Mouse (Mus musculus) kidney, postnatal 25 days (tissue): ENCODE measurements around the gene Ifit2.

Experiments used
- DNase-seq, 2 experiments: peaks; one replicate each; pipeline ENCODE4 v3.0.0; 2021; ENCODE audit warnings: mixed read lengths in 2 of 2

Gene Ifit2

GRCm38 (mm10) chr19:34550534-34551223 lies at the start of gene Ifit2:
Ifit2 (plus strand) TSS chr19:34550694.
- DNase-seq: peak; percentile 83 to 86

- peak; percentile 79 to 84 for DNase-seq
Measured at GRCm38 (mm10) chr19:34500763-34501162, 49.7 kb upstream of the Ifit2 start.

- no peak for DNase-seq
Measured at GRCm38 (mm10) chr19:34505161-34505721, 45.3 kb upstream of the Ifit2 start.

- DNase-seq: no peak
Measured at GRCm38 (mm10) chr19:34510717-34511116, 39.8 kb upstream of the Ifit2 start.

- DNase-seq: no peak
Measured at GRCm38 (mm10) chr19:34511528-34511927, 39.0 kb upstream of the Ifit2 start.

GRCm38 (mm10) chr19:34515681-34516080 lies 34.8 kb upstream of the Ifit2 start:
- no peak for DNase-seq

DNA sequence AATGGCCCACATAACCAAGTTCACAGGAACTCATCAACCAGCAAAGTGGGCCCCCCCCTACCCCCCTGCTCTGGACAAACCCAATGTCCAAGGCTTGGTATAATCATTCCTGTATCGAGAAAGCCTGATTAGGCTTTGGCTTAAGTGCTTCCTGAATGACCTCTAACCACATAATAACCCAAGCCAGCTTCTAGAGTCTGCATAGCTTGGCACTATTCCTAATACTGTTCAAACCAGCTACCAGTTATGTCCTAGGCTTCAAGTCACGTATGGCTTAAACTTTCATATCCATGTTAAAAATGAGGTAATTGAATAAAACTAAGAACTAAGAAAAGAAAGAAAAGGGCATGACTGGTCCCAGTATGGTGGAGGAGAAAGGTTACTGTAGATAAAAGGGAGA lies 34.1 kb upstream of the Ifit2 start:
- DNase-seq: no peak

GRCm38 (mm10) chr19:34517197-34517596 lies 33.3 kb upstream of the Ifit2 start:
- DNase-seq: peak in 1 of 2 experiments; percentile 51

DNA sequence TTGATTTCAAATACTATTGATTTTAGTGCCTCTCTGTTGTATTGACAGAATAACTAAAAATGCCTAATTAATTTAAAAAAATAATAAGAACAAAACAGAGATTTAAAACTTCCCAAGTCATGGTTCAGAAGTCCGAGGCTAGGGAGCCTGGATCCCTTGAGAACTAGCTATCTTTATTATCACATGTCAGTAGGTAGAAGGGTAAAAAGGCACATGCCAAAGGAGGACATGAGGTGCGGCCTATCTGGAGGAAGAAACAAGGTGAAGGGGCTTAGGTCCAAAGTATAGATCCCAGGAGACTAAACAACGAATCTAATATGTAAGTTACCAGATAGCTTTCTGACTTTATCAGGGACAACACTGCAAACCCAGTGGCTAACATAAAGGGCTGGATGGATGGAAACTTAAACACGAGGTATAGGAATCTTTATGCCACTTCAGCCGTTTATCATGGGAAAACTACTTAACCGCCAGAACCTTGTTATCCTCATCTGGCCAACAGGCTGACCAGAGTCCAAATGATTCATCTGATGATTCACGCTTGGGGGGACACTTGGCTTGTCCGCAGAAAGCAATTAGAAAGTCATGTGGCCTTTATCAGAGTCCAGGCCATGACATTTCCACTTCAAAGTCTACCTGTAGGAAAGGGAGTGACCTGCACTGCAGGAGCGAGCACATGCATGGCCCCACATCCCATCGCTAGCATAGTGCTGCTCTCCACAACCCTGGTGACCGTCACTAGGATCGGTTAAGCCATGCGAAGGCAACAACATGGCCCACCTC lies 32.5 kb upstream of the Ifit2 start:
- peak; percentile 65 to 79 for DNase-seq

- peak; percentile 31 to 53 for DNase-seq
Measured at GRCm38 (mm10) chr19:34518786-34519185, 31.7 kb upstream of the Ifit2 start.

GRCm38 (mm10) chr19:34519646-34520045 lies 30.8 kb upstream of the Ifit2 start:
- no peak for DNase-seq

GRCm38 (mm10) chr19:34520051-34520450 lies 30.4 kb upstream of the Ifit2 start:
- DNase-seq: peak in 1 of 2 experiments; percentile 27

- no peak for DNase-seq
Measured at GRCm38 (mm10) chr19:34521361-34521760, 29.1 kb upstream of the Ifit2 start.

GRCm38 (mm10) chr19:34521978-34522377 lies 28.5 kb upstream of the Ifit2 start:
- no peak for DNase-seq

GRCm38 (mm10) chr19:34523106-34523725 lies 27.3 kb upstream of the Ifit2 start:
- DNase-seq: peak; percentile 39 to 67

- DNase-seq: no peak
Measured at GRCm38 (mm10) chr19:34524646-34525045, 25.8 kb upstream of the Ifit2 start.

DNA sequence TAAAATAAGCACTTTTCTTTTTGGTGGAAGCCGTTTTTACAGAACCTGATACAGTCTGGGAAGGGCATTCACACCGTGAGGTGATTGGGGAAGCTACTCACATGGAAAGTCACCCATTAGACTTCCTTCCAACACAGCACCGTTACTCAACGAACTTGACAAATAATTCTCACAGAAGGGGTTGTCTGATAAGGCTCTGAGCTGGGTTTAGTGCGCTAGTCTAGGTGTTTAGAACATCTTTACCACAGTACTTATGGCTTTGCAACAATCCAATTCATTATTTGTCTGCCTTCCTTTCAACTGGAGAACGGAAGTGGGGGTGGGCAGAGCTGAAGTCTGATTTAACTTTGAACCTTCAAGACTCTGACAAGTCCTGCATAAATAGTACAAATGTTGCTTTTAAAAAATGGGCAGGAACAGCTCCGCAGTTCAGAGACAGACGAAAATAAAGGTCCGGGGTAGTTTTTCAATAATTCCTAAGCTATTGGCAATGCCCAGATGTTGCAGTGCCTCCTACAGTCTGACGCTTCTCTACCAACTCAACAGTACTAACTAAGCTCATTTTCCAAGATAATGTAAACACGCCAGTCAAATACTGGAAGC lies 24.1 kb upstream of the Ifit2 start:
- DNase-seq: peak in 1 of 2 experiments; percentile 64

- DNase-seq: peak; percentile 97 to 99
Measured at GRCm38 (mm10) chr19:34526941-34527682, 23.4 kb upstream of the Ifit2 start, which contains the start of gene Lipa. Lipa (minus strand) TSS chr19:34527474.

DNA sequence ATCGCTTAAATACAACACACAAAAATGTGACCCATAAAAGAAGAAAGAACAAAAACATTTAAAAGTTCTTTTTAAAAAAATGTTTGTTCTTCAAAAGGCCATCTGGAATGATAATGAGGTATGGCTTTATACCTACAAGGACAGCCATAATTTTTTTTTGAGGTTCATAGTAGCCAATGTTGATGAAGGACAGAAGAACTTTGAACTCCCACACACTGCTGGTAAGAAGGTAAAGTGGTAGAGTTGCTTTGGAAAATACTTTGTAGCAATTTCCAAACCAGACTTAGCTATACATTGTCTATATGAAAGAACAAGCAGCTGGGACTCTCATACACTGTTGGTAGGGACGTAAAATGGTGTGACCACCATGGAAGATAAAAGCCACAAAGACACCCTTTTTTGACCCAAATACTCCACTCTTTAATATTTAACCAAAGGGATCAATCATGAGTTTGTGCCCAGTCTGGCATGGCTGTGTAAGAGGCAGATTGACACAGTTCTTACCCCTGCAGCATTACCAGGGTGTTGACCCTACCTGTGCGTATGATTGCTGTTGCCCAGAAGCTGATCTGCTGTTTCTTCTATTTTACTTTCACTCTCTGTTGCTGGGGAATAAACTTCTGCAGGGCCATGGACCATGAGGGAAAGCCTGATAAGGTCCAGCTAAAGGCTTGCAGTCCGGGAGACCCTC lies 18.3 kb upstream of the Ifit2 start:
- no peak for DNase-seq

DNA sequence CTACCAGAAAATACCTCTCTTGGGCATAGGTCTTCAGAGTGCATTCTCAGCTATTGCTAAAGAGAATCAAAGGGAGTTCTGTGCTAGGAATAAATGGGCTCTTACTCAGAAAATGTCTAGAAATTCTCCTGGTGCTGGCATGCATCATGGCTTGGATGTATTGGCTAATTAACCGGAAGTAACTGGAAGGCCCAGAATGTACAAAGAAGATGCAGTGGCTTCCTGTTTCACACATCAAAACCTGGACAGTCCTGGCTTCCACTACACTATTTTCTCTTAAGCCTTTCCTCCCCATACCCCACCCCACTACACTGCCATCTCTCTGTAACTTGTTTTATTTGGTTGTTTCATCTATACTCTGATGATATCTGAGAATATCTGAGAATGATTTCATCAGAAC lies 11.1 kb upstream of the Ifit2 start:
- DNase-seq: no peak

GRCm38 (mm10) chr19:34546211-34546610 lies 4.3 kb upstream of the Ifit2 start:
- DNase-seq: no peak
